Mouse (Mus musculus): ENCODE results near the gene Ice2.

Gene Ice2

DNA sequence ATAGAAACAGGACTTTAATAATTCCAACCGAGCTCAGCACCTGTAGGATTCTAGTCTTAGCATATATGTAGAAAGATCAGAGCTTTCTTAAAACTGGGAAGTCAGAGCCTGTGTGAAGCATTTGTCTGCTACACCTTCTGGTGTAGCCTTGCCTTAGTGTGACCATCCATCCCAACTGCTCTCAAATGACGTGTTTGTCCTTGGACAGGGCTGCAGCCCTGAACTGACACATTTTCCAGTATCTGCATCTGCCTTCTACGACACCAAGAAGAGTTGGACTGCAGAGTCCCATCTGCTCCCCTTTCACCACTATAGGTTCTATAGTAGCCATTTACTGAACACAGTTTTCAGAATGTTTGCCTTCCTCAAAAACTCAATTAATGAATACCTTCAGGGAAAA lies 32.8 kb downstream of the Ice2 start:
- DNase-seq: no peak

GRCm38 (mm10) chr9:69431863-69432555 lies 34.3 kb downstream of the Ice2 start:
- DNase-seq: no peak

- no peak for DNase-seq
Measured at GRCm38 (mm10) chr9:69435194-69435593, 37.5 kb downstream of the Ice2 start.

GRCm38 (mm10) chr9:69435662-69436061 lies 38.0 kb downstream of the Ice2 start:
- DNase-seq: no peak

GRCm38 (mm10) chr9:69439805-69440357 lies 42.2 kb downstream of the Ice2 start:
- DNase-seq: no peak

DNA sequence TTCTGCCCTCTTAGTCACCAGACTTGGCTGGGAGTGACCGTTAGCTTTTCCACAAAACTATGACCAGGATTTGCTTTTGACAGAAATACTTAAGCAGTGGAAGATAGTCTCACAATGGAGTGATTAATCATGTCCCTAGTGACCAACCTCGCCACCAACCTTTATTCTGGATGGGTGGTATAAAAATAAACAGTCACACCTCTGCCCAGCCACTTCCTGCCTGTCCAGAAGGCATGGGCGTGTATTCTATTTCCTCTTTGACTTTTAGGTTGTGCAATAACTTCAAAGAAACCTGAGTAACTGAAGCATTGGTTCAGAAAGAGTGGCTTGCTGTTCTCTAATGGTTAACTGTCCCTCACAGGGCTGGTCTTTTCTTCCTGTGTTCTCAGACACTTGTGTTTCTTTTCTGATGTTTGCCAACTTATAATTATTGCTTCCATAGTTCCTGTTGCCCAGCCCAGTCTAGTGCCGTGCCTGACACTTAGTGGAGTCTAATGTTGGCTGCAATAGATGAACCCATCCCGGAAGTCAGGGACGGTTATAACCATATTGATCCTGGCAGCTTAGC lies 44.8 kb downstream of the Ice2 start:
- no peak for DNase-seq

- no peak for DNase-seq
Measured at GRCm38 (mm10) chr9:69443203-69443602, 45.5 kb downstream of the Ice2 start.

- DNase-seq: no peak
Measured at GRCm38 (mm10) chr9:69448801-69449200, 51.1 kb downstream of the Ice2 start.

- DNase-seq: no peak
Measured at GRCm38 (mm10) chr9:69450636-69451035, 52.9 kb downstream of the Ice2 start.

DNA sequence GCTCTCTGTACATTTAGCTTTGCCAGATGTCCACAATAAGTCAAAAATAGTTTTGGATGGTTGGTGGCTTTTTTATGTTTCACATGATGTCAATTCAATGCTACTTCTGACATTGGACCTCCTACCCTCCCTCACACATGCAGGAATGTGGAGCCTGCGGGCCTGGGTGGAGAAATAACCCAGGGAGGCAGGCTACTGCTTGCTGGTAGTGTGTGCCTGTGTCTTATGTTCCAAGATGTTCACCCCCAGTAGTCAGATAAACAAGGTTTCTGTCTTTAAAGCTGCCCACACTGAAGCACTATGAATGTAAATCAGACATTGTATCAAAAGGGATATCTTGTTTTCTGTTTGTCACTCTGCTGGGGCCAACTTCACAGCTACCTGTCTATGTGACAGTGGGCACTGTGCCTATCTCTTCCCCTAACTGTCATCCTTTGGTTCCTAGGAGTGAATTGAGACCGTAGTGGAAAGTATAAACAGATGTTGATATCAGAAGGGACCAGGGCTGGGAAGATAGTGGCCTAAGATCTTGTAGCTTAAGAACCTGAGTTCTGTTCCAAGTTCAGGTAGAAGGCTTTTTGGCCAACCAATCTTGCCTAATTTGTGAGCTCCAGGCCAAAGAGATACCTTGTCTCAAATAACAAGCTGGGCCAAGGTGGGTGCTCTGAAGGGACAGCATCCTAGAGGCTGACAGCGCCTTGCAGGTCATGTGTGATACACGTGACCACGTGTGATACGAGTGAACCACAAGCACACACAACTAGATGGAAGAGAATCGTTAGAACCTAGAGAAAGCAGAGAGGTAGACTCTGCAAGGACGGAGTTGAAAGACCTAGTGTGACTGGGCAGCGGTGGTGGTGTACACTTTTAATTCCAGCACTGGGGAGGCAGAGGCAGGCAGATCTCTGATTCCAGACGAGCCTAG lies 54.4 kb downstream of the Ice2 start:
- DNase-seq: no peak

DNA sequence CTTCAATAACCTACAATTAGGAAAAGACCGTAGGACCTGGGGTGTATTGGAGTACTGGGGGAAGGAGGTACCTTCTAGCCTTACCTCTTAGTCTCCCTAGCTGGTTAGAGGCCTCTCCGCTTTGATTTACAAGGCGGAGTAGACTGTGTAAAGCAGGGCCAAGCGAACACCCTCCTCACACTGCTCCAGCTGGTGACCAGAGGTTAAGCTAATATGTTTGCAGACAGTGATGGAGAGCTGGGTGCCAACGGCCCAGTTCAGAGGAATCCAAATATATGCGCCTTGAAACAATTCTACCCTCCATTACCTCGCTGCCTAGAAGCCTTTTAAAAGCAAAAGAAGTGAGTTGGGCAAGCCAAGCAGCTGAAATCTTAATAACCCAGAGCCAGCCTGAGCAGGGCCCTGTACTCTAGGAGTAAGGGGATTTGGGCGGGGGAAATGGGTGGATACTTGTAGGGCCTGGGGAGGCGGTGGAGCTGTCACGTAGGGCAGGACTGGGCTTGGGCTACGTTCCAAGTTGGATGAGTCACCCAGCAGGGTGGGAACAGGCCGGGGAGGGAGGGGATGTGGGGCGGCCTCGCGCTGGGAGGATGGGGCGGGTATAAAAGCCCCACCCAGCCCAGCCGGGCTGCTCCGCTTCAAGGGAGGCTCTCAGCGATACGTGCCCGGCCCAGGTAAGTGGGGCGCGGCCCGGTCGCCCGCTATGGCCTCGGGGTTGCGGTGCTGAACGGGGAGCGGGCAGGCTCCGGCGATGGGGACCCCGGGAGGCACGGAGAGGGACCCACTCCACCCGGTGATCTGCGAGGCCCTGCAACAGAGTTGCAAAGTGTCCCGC lies 55.6 kb downstream of the Ice2 start, which contains the start of gene Anxa2:
Gene Anxa2 (plus strand): TSS at position 555 of the 835 bp plus-strand sequence.
- peak; percentile 24 for DNase-seq

DNA sequence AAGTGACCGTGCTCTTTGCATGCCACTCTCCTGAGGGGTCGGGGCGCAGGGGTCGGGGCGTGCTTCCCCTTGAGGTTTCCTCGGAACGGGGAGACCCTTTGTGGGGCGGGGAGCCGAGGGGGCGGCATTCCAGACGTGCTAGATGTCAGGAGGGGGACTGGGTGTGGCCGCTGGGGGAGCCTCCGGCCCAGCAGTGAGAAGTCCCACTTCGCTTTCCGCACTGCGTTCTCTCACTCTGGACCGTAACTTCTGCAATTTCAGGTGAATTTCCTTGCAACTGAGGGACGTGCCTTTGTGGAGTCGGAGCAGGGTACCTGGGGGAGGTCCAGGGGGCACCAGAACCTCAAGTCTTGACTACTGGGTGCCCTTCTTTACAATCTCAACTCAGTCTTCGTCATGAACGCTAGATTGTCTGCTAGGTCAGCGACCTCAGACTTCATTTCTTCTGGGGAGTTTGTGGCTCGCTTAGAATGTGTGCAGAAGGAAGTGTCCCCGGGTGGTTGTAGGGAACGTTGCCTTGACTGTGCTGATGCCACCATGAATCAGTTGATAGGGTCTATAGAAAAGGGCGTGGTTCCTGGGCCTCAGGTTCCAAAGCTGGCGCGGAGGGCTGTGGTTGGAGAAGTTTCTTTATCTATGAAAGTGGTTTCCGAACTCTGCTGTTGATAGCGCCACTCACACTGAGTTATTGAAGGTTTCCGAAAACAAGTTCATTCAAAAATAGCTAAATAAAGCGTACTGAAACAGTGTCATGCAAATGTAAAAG lies 56.4 kb downstream of the Ice2 start:
- no peak for DNase-seq

DNA sequence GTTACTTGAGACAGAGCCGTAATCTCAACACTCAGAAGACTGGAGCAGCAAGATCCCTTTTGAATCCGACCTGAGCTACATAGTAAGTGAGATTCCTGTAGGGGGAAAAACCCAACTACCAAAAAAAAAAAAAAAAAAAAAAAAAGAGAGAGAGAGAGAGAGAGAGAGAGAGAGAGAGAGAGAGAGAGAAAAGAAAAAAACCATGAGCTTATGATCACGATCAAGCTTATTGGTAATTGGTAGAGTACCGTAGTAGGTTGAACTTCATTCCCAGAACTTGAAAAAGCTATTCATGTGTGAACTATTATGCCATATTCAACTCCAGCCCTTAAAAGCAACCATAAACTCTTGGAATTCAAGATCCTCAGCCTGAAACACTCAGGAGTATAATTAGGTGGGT lies 57.0 kb downstream of the Ice2 start:
- DNase-seq: no peak

DNA sequence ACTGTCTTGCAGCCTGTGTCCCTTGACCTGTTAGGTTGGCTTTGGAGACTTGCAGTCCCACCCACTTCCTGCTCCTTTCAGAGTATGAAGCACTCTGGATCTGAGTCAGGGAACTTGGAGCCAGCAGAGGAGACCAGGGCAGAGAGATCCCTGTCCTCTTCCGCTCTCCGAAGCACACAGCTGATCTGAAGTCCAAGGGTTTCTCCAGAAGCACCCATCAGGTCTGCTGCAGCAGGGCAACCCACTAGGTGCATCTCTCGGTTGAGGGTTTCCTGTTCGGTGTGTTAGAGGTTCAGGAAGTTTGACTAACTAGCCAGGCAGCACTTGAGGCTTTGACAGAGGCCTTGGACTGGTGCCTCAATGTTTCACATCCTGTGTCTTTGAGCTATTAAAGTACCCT lies 57.7 kb downstream of the Ice2 start:
- DNase-seq: no peak

DNA sequence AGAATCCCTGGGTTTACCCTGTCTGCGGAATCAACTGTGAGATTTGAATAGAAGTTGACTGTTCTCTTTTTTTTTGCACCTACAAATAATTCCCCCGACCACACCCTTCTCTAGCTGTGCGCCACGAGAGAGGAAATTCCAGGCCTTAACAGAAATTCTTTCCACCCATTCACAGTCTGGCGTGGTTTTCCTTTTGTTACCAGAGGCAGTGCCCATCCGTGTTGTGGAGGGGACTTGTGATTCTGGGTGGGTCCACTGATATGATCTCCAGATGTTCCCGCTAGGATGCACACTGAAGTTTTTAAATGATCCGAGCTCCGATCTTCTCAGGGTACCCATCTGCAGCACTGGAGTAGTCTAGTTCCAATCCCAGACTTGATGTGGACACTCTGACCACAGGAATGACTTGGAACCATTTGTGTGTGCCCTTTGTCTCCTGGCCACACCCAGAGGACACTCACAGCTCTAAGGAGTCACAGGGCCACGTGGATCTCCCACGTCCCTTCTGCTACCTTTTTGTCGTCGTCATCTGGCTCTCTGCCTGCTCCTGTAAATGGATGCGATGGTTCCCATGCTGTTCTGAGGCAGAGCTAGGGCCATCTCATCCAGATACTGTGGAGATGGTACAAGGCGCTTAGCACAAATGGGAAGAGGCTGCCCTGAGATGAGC lies 58.8 kb downstream of the Ice2 start:
- no peak for DNase-seq

DNA sequence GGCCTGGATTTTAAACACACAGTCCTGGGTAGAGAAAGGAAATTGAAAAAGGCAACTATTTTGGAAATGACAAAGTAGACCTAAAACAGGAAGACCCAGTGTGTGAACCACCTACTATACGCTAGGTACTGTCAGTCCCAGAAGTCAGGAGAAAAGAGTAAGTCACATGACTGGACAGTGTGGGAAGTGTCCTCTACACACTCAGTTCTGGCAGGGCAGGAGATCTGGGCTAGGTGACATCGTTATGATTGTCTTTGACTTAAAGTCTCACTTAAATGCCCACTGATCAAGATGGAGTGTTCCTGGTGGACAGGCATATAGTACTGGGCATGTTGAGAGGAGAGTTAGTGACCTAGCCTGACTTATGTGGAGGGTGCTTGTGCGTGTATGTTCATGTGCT lies 59.4 kb downstream of the Ice2 start:
- DNase-seq: no peak

DNA sequence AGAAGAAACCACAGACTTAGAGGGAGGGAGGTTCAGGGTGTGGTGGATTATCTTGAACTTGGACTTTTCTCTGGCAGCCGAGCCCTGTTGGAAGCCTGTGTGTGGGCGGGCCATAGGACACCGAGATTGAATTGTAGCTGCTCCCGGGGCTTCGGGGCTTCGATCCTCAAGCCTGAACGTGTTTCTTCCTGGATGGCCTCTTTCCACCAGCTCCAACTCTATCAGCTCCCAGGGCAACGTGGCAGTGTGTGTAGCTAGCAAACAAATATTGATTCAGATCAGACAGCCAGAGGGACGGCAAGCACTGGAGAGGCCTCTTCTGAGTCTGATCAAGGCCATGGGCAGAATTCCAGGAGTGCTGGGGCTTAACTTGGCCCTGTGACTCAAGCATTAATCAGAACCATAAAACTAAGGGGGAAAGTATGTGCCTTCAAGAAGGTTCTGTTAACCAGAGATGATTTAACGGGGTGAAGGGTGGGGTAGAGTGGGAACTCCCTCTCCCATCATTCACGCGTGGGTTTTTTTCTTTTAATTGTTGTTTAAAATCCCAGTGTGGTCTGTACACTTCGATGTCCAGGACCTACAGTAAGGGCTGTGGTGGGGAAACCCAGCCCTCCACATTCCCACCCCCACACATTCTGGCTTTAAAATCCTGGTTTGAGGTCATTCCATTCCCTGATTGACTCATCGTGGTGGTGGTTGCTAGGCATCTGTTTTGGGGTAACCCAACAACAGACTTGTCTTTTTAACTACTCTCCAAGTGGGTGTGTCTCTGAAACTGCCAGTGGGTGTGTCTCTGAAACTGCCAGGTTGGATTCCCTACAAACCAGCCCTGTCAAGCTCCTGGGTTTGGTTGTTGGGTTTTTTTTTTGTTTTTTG lies 60.3 kb downstream of the Ice2 start:
- DNase-seq: no peak

- no peak for DNase-seq
Measured at GRCm38 (mm10) chr9:69458982-69459381, 61.3 kb downstream of the Ice2 start.

GRCm38 (mm10) chr9:69459876-69460275 lies 62.2 kb downstream of the Ice2 start:
- no peak for DNase-seq

DNA sequence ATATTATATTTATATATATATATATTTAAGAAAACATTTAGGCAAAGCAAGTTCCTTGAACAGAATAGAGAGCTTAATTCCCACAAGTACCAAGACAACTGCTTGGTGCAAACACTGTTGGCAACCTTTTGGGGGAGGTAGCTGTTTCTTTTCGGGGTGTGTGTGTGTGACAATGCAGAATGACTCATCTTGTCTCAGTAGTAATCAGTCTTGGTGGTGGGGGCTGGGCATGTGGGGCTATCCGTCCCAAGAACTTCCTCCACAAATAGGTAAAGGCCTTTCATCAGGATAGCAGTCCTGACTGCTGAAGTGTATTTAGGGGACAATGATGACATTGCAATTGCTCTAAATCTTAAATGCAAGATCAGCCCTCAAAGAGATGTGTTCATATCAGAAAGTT lies 65.3 kb downstream of the Ice2 start:
- DNase-seq: no peak
